Mouse (Mus musculus) erythroblast, adult 5-6 weeks (primary cell): Measurements from ENCODE around the gene Slc24a4. TPM values are rescaled to one million over a fixed set of nuclear protein-coding genes. Genes with fewer than 3 reads are reported as not detected.
"Not testable (repeated sequence)": the region's sequence is repeated elsewhere in the genome, so short reads cannot be mapped to it uniquely, and the experiment has no call there.

Source experiments
- ATAC-seq: replicated peaks from 2 replicates; pipeline ENCODE4 v1.8.0; 2016; ENCODE audit warnings: moderate number of reproducible peaks, mild to moderate bottlenecking, moderate TSS enrichment, inconsistent platforms; ENCODE audit not compliant: poor library complexity, low FRiP score, severe bottlenecking
- total RNA-seq, 2 experiments: library from RNA; stranded (forward) in 1 of 2; stranded (reverse) in 1 of 2; fragments of 150-400 nt in 1 of 2; fragments of 200-764, 138-1000 nt in 1 of 2; gene quantifications; 2 replicates each; pipeline versions ENCODE4 v1.2.3 to v1.2.4; 2015 to 2017; ENCODE audit warnings: low replicate concordance in 2 of 2

Slc24a4 gene
- total RNA-seq, 2 experiments from 2014 or later: not detected

- no peak for ATAC-seq
These were observed 113.7 kb downstream of the Slc24a4 start for GRCm38 (mm10) chr12:102242076-102242722.

- ATAC-seq: no peak
These were observed 115.4 kb downstream of the Slc24a4 start for GRCm38 (mm10) chr12:102243915-102244314.

- ATAC-seq: no peak
These were observed 117.7 kb downstream of the Slc24a4 start for GRCm38 (mm10) chr12:102246226-102246625.

- no peak for ATAC-seq
These were observed 119.6 kb downstream of the Slc24a4 start for GRCm38 (mm10) chr12:102248104-102248503.

GRCm38 (mm10) chr12:102250316-102250715, 121.8 kb downstream of the Slc24a4 start:
- ATAC-seq: no peak

GRCm38 (mm10) chr12:102251070-102251469, 122.5 kb downstream of the Slc24a4 start:
- ATAC-seq: no peak

GRCm38 (mm10) chr12:102251985-102252384, 123.5 kb downstream of the Slc24a4 start:
- no peak for ATAC-seq

- no peak for ATAC-seq
These were observed 124.0 kb downstream of the Slc24a4 start for GRCm38 (mm10) chr12:102252525-102252924.

- no peak for ATAC-seq
These were observed 126.5 kb downstream of the Slc24a4 start for GRCm38 (mm10) chr12:102255012-102255411.

GRCm38 (mm10) chr12:102258522-102259112, 130.1 kb downstream of the Slc24a4 start:
- no peak for ATAC-seq

- ATAC-seq: no peak
These were observed 133.4 kb downstream of the Slc24a4 start for GRCm38 (mm10) chr12:102261933-102262396.

GRCm38 (mm10) chr12:102262809-102263208, 134.3 kb downstream of the Slc24a4 start:
- ATAC-seq: no peak

GRCm38 (mm10) chr12:102263249-102263648, 134.7 kb downstream of the Slc24a4 start:
- no peak for ATAC-seq

GRCm38 (mm10) chr12:102266433-102266832, 137.9 kb downstream of the Slc24a4 start:
- ATAC-seq: no peak

GRCm38 (mm10) chr12:102269144-102269543, 140.6 kb downstream of the Slc24a4 start:
- no peak for ATAC-seq

- no peak for ATAC-seq
These were observed 142.4 kb downstream of the Slc24a4 start for GRCm38 (mm10) chr12:102270776-102271405.

GRCm38 (mm10) chr12:102271447-102271846, 142.9 kb downstream of the Slc24a4 start:
- no peak for ATAC-seq

GRCm38 (mm10) chr12:102275833-102276443, 147.4 kb downstream of the Slc24a4 start:
- no peak for ATAC-seq

- not testable (repeated sequence) for ATAC-seq
These were observed 151.8 kb downstream of the Slc24a4 start for GRCm38 (mm10) chr12:102280290-102280689.

GRCm38 (mm10) chr12:102280867-102281503, 152.5 kb downstream of the Slc24a4 start:
- no peak for ATAC-seq
